Mouse (Mus musculus) lung, postnatal 0 days (tissue): ENCODE measurements at regions not wholly inside any gene's neighbourhood (a gene's known extent, or its start where the extent isn't known, plus 50 kb on each side); places are given as distances from the start of the nearest gene placed in this dataset.

Experiments used
- CTCF ChIP-seq: IDR thresholded peaks from 2 replicates; pipeline ENCODE4 v1.5.1; 2016; ENCODE audit warnings: antibody characterized with exemption, mild to moderate bottlenecking
- EP300 ChIP-seq: IDR thresholded peaks from 2 replicates; pipeline ENCODE4 v1.6.1; 2016; ENCODE audit warnings: antibody characterized with exemption, mild to moderate bottlenecking, control low read depth

GRCm38 (mm10) chr13:111369916-111370315 lies 115.1 kb downstream of the Actbl2 start:
- TF ChIP-seq CTCF (no peak), EP300 (peak; percentile 70; the same call in 1 of the 2 replicates)
